Comparison of ENCODE assay signal across 8 mouse cellular contexts in genomic region chr14:54226911-54227811, GRCm38 (mm10). TPM values are rescaled to one million over a fixed set of nuclear protein-coding genes. Genes with fewer than 3 reads are reported as not detected.
DNase-seq lines count a peak whose midpoint lies in the region; ATAC-seq and TF ChIP-seq lines count a peak whose summit lies in the region.

No protein-coding gene starts in this region.

- DNase-seq in layer of hippocampus, adult 2 months (ENCODE audit: low spot score in 2 of 2): no peak
- DNase-seq in layer of hippocampus, adult 18-20 months (ENCODE audit: low spot score in 2 of 2): no peak
- peak; percentile 82 to 85 for DNase-seq in lung, adult 18-20 months
- peak; percentile 63 to 82 for DNase-seq in spleen, postnatal 10 days (ENCODE audit: low spot score in 2 of 2)
- DNase-seq in cerebellum, postnatal 36 days: no peak
- DNase-seq in cerebellum, adult 9-10 months: no peak

- peak overlapping the region; percentile 53 for H3K4me2 ChIP-seq in intestine, embryonic 16.5 days (ENCODE audit: low read depth, low read length)

- H3K27me3 ChIP-seq in intestine, embryonic 16.5 days (replicated peaks; ENCODE audit: control insufficient read depth, insufficient read depth, low read length): no peaks in the 10 kb centered on the region

- peak overlapping the region; percentile 86; the same call in 1 of the 2 replicates for H3K27ac ChIP-seq in layer of hippocampus, adult 2 months
- peak overlapping the region; percentile 60 for H3K27ac ChIP-seq in intestine, embryonic 16.5 days (ENCODE audit: low read length)

- H3K4me3 ChIP-seq in layer of hippocampus, adult 2 months: no peak overlapping the region; the same call in 1 of the 2 replicates
- H3K4me3 ChIP-seq in intestine, embryonic 16.5 days (ENCODE audit: low read length): peak overlapping the region; percentile 40

- no peaks in the 10 kb centered on the region for H3K36me3 ChIP-seq in intestine, embryonic 16.5 days (ENCODE audit: control insufficient read depth, insufficient read depth, low read length)

- TF ChIP-seq CTCF in layer of hippocampus, adult 2 months (conservative IDR thresholded peaks at IDR 0.05): no peak

- 26% methylated on average over 16 of the region's 16 CpGs for WGBS in intestine, embryonic 16.5 days

- peaks cover 35% of the 10 kb centered on the region for H3K4me1 ChIP-seq in intestine, embryonic 16.5 days (ENCODE audit: control insufficient read depth, insufficient read depth, low read length)

- no peaks in the 10 kb centered on the region for H3K9me3 ChIP-seq in intestine, embryonic 16.5 days (ENCODE audit: control insufficient read depth, low read length)

- peak; percentile 87 for ATAC-seq in erythroid progenitor cell, adult 5-6 weeks (replicated peaks; ENCODE audit: low FRiP score, poor library complexity, severe bottlenecking)
- ATAC-seq in intestine, embryonic 16.5 days: peak; percentile 65

- H3K9ac ChIP-seq in intestine, embryonic 16.5 days (ENCODE audit: low read depth, low read length): peak overlapping the region; percentile 56

RNA-seq across cellular contexts. Expression of gene Dad1, which starts 26.7 kb away (rescaled TPM):
- total RNA-seq in layer of hippocampus, adult 2 months (2021): 100 to 1,000 TPM; 119 to 121 TPM
- 100 to 1,000 TPM; 123 to 132 TPM for total RNA-seq in layer of hippocampus, adult 18-20 months (2021)
- 91.2 and 103 TPM in 2 replicates for total RNA-seq in erythroid progenitor cell, adult 5-6 weeks (2015; ENCODE audit: low replicate concordance)
- 33.0 and 61.6 TPM in 2 replicates for total RNA-seq in erythroid progenitor cell, adult 5-6 weeks (2017; ENCODE audit: low replicate concordance)
- polyA plus RNA-seq in intestine, embryonic 16.5 days (2015; fragmentation: Nextera tagmentation; extraction: Ambion mirVana): 489 and 514 TPM in 2 replicates

RNA-seq across cellular contexts. Expression of gene Abhd4, which starts 26.8 kb away (rescaled TPM):
- total RNA-seq in layer of hippocampus, adult 2 months (2021): 10 to 100 TPM; 49.8 to 55.1 TPM
- total RNA-seq in layer of hippocampus, adult 18-20 months (2021): 10 to 100 TPM; 54.8 to 60.0 TPM
- 33.1 and 36.4 TPM in 2 replicates for total RNA-seq in erythroid progenitor cell, adult 5-6 weeks (2015; ENCODE audit: low replicate concordance)
- total RNA-seq in erythroid progenitor cell, adult 5-6 weeks (2017; ENCODE audit: low replicate concordance): 11.3 and 24.4 TPM in 2 replicates
- polyA plus RNA-seq in intestine, embryonic 16.5 days (2015; fragmentation: Nextera tagmentation; extraction: Ambion mirVana): 47.4 and 47.8 TPM in 2 replicates

RNA-seq across cellular contexts. Expression of gene Olfr49, which starts 57.6 kb away (rescaled TPM):
- total RNA-seq in layer of hippocampus, adult 2 months (2021): not detected
- total RNA-seq in layer of hippocampus, adult 18-20 months (2021): not detected
- total RNA-seq in erythroid progenitor cell, adult 5-6 weeks (2015; ENCODE audit: low replicate concordance): not detected in 2 replicates
- total RNA-seq in erythroid progenitor cell, adult 5-6 weeks (2017; ENCODE audit: low replicate concordance): not detected in 2 replicates
- not detected in 2 replicates for polyA plus RNA-seq in intestine, embryonic 16.5 days (2015; fragmentation: Nextera tagmentation; extraction: Ambion mirVana)

Comparison
In these comparisons a context has a peak if more than half of its experiments do, and no peak if none do; other contexts are left out.
1. DNase-seq: peak in lung, adult 18-20 months (2 of 2) and spleen, postnatal 10 days (2 of 2); none in layer of hippocampus, adult 2 months (0 of 2), layer of hippocampus, adult 18-20 months (0 of 2), cerebellum, postnatal 36 days (0 of 2) and cerebellum, adult 9-10 months (single experiment).